Mouse (Mus musculus): Measurements from ENCODE around the gene Sox6.

DNA sequence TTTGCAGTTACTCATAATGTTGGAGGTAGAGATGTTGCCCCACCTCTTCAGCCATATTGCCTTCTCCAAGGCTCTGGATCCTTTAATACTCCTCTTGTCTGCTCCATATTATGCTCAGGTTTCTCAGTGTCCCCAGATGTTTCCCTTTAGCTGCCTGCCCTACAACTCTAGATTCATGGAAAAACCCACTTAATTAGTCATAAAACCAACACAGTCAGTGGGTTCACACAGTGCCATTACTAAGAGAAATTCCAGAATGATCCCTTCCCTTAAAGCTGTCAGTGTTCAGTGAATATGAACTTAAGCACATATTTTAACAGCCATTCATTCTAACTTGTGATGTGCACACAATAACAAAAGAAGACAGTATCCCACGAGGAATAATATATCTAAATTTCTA is 101.7 kb downstream of the Sox6 start:
- TF ChIP-seq CTCF (IDR thresholded peaks at IDR 0.05) (no peak), POLR2A (IDR thresholded peaks at IDR 0.05; ENCODE audit: insufficient read depth, low read depth, low read length) (no peak), EP300 (IDR thresholded peaks at IDR 0.05; ENCODE audit: insufficient read depth, low read depth, low read length) (no peak)
